Mouse (Mus musculus): Measurements from ENCODE around the gene Becn1.

Becn1 gene

DNA sequence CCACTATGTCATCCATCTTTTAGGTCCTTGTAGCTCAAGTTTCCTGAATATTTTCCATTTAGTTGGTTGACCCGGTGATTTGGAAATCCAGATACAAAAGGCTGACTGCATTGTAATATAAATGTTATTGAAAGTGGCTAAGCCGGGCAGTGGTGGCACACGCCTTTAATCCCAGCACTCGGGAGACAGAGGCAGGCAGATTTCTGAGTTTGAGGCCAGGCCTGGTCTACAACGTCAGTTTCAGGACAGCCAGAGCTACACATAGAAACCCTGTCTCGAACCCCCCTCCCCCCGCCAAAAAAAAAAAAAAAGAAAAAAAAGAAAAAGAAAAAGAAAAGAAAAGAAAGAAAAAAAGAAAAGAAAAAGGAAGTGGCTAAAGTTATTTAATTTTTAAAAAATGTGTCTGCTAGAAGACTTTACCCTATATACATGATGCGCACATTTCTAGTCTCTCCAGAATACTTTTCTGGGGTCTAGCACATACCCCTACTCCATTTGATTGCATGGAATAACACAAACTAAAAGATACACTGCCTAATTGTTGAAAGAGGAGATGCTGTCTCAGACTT, 13.1 kb upstream of the Becn1 start:
- no peak for DNase-seq

DNA sequence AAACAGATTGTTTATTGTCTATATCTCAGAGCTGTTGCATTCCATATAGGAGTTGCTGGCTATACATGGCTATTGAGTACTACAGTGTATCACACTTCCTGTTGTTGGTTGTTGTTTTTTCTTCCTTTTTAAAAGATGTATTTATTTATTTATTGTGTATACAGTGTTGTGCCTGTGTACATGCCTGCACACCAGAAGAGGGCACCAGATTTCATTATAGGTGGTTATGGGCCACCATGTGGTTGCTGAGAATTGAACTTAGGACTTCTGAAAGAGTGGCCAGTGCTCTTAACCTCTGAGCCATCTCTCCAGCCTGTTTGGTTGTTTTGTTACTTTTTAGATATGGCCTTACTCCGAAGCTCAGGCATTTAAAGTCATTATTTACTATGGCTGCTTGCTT, 12.5 kb upstream of the Becn1 start:
- DNase-seq = no peak

DNA sequence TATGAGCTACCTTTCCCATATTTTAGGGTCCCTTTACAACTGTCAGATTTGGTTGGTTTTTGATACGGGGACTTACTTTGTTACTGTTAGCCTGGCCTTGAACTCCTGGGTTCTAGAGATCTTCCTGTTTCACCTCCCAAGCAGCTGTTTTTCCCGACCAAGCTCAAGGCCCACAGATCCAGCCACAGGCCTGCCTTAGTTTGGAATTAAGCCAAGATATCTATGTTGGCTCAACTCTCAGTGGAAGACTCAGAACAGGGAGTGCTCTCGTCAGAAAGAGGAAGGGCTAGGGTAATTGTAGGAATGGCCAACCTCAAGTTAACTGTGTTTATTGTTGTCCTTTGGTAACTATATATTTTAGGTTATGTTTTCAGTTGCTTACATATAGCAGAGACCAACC, 10.1 kb upstream of the Becn1 start:
- no peak for DNase-seq

- DNase-seq = no peak
Measured at GRCm38 (mm10) chr11:101311083-101311482, 9.0 kb upstream of the Becn1 start.

GRCm38 (mm10) chr11:101307744-101308143, 5.7 kb upstream of the Becn1 start:
- no peak for DNase-seq

GRCm38 (mm10) chr11:101301299-101302003, 635 bp downstream of the Becn1 start:
- no peak for DNase-seq

DNA sequence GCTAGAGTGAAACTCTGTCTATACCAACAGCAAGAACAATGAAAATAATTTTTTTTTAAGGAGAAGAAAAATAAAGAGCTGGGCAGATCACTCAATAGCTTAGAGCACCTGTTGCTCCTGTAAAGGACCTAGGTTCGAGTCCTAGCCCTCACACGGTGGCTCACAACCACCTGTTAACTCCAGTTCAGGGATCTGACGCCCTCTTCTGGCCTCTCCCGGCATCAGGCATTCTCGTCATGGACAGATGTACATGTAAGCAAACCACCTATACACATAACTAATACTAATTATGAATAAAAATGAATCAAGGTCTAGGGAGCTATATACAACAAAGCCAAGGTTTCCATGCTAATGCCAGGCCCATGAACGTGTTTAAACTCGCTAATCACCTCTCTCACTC, 1.2 kb downstream of the Becn1 start:
- no peak for DNase-seq

DNA sequence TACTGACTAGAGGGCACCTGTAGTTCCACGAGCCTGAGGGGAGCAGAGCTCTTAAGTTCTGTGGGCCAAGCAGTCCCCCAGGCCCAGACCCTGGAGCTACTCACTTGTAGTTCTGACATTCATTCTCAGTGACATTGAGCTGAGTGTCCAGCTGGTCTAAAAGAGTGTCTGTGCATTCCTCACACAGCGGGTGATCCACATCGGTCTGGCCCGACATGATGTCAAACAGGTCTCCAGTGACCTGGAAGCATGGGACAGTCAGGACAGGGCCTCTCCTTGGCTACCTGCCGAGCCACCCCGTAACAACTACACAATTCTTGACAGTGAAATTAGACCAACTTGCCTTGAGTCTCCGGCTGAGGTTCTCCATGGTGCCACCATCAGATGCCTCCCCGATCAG, 6.9 kb downstream of the Becn1 start:
- no peak for DNase-seq

DNA sequence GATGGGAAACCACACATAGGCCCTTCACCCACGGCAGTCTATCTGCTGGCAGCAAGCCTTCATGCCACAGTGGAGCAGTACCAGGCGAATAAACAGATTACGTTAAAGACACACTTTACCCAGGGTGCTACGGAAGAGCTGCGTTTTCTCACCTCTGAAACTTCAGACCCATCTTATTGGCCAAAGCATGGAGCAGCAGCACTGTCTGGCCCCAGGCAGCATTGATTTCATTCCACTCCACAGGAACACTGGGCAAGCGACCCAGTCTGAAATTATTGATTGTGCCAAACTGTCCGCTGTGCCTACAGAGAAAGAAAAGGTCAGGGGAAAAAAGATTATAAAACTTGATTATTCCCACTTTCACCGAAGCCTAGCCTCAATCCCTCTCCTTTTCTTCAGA, 10.9 kb downstream of the Becn1 start:
- no peak for DNase-seq

DNA sequence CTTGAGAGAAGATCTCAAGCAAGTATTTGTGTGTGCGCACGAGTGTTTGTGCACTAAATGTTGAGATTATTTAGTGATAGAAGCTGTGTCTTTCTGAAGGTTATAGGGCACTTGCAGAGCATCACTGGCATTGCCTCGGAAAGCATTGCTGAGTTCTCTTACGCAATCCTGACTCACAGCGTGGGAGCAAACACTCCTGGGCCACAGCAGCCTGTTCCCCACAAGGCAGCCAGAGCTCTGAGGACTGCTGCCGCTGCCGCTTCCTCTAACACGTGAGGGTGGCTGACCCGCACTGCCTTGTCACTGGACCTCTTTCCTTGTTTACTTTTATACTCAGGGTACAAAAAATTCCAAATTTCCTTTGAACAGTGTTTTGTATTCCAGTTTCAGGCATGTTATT, 14.8 kb downstream of the Becn1 start:
- DNase-seq = no peak

DNA sequence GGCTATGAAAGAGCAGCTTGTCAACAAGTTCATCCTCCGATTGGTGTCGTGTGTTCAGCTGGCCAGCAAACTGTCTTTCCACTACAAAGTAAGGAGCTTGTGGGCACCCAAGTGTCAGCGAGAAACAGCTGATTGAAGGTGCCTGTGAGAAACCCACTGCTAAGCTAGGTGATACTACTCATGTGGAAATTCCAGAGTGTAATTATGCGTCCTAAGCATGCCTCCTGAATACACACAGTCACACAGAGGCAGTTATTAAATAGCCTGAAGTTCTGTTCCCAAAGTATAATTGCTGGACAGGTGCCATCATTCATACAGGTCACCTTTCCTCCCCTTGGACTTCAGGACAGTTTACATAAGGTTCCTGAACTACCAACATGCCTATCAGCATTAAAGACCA, 18.3 kb downstream of the Becn1 start:
- DNase-seq = peak; percentile 57

DNA sequence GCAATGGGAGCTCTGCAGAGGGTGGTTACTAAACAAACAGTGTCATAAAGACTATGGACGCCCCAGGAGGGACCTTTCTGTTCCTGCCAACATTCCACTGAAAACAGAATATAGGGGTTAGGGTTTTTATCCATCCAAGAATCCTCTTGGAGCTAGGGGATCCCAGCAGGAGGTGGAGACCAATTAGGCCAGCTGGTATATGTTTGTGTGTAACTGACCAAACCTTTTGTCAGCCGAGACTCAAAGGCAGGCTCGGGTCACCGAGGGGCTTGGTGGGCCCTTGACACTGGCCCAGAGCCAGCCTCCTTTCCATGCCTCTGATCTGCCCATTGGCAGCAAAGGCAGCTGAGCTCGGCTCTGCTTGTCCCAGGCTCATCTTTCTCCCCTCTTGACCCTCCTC, 19.2 kb downstream of the Becn1 start:
- DNase-seq = no peak

DNA sequence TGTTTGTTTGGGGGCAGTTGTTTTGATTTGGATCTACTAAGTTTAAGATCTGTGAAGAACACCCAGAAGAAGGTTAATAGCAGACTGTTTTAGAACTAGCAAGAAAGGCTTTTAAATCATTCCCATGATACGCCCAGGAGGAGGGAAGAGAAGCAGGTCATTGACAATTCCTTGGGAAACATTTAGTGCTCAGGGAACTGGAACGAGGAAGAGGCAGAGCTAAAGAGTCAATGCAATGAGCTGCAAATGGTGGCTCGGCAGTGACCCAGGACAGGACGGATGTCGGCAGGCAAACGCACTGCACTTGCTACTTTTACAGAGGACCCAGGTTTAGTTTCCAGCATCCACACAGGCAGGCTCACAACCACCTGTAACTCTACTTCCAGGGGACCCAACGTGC, 21.2 kb downstream of the Becn1 start:
- peak; percentile 29 for DNase-seq

- no peak for DNase-seq
Measured at GRCm38 (mm10) chr11:101279193-101279569, 22.9 kb downstream of the Becn1 start.

DNA sequence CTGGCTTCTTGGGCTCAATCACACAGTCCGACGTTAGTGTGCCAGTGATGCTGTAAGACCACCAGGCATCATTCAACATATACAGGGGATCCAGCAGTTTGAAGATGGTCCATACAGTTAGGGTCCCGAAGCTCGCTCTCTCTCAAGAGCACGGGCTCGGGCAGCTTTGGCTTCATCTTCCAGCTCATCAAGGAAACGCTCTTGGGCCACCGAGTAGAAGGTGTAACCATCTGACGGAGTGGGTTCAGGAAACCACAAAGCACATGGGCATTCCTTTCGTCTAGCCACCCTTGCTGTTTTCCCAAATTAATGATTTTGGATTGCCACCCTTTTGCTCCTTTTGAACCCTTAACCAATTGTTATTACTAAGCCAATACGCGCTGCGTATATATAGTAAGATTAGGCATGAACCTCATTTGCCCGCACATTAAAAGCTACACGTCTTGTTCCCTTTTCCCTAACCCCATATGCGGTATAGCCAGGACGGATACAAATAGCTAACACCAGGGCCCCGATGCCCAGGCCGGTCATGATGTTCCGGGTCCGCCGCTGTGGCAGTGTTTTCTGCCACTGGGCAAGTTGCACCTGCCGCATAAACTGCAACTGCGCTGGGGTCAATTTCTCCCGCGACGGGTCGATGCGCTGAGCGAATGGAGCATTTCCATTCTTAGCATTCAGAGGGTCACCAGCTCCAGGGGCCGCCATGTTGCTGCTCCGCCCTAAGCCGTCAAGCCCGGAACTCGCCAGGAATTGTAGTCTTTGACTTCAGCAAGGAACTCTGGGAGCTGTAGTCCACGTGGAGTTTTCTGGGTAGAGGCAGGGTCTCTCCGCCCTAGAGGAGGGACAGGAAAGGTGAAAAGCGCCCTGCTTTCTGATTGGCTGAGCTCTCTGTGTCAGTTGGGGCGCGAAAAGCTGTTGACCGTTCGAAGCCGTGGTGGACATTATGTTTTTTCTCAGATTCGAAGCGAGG, 23.6 kb downstream of the Becn1 start, which contains the start of the genes Cntd1 and Coa3:
Gene Cntd1 (plus strand): TSS at position 790 of the 970 bp plus-strand sequence.
Gene Coa3 (minus strand): TSS at position 892 of the 970 bp plus-strand sequence.
- DNase-seq = peak; percentile 88

DNA sequence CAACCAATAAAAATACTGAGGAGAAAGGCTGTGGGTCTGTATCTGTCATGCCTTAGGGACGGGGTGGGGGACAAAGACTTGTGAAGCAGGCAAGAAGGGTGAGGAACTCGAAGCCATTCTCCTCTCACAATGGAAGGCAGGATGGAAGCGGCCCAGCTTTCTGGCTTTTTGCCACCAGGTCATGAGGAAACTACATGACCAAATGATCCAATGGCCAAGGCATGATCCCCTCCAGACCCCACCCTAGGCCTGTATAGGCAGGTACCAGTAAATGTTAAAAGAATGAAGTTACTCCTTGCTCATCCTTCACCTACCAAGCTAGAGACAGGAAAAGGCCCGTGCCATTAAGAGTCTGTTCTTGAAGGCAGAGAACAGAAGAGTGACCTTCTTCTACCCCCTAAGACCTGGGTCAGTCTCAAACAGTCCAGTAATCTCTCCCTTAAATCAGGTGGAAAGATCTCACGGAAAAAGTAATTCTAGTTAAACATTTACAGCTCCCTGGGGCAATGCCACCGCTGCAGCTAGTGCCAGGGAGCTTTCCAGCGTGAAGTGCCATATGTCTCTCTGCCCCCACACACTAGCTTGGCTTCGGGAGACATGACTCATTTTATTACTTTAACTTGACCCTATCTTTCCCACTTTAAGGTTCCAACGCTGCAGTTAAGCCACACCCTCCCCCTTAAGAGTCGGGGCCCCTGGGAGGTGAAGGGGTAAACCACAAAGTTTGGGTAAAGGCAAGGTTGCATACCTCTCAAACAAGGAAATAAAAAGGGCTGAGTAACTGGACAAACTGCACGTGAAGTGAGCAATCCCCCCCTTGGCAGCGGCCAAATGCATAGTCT, 24.5 kb downstream of the Becn1 start:
- DNase-seq = peak; percentile 80

DNA sequence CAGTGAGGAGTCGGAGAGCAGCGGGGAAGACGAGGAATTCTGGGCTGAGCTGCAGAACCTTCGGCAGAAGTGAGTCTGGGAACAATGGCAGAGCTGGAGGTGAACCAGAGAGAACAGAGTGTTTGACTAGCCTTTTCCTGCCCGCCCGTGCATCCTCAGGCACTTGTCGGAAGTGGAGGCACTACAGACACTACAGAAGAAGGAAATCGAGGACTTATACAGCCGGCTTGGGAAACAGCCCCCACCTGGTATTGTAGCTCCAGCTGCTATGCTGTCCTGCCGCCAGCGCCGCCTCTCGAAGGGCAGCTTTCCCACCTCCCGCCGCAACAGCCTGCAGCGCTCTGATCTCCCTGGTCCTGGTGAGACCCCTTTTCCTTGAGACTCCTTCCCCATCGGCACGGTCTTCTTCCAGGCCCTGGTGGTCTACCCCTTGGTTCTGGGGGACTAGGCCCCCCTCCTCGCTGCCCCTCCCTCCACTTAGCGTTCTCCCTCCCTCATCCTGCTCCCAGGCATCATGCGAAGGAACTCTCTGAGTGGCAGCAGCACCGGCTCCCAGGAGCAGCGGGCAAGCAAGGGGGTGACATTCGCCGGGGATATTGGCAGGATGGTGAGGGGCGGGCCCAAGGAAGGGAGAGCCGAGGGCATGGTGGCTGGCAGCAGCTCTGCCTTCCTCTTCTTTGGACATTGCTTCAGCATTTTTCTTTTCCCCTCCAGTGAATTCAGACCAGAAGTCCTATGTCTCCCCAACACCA, 25.6 kb downstream of the Becn1 start:
- DNase-seq = peak; percentile 49

DNA sequence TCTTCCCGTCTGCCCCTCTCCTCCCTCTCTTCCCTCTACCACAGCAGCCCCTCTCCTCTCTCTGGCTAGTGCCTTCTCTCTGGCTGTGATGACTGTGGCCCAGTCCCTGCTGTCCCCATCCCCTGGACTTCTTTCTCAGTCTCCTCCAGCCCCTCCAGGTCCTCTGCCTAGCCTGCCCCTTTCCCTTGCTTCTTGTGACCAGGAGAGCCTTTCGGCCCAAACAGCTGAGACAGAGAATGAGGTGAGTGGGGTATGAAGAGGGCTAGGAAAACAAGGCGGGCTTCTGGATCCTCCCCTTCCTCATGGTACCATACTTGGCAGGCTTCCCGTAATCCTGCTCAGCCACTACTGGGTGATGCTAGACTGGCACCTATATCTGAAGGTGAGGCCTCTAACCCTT, 26.8 kb downstream of the Becn1 start:
- no peak for DNase-seq

DNA sequence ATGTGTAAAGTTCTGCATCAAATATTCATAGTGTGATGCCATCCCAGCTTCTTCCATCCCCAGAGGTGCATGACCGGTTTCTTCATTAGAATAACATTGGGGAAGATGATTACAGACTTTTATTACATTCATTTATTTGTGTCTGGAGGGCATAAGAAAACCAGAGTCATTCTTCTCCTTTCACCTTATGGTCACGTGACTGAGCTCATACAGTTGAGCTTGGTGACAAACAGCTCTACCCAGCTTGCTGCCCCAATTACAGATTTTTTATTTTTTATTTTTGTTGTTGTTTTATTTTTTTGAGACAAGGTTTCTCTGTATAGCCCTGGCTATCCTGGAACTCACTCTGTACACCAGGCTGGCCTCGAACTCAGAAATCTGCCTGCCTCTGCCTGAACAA, 29.6 kb downstream of the Becn1 start:
- no peak for DNase-seq

DNA sequence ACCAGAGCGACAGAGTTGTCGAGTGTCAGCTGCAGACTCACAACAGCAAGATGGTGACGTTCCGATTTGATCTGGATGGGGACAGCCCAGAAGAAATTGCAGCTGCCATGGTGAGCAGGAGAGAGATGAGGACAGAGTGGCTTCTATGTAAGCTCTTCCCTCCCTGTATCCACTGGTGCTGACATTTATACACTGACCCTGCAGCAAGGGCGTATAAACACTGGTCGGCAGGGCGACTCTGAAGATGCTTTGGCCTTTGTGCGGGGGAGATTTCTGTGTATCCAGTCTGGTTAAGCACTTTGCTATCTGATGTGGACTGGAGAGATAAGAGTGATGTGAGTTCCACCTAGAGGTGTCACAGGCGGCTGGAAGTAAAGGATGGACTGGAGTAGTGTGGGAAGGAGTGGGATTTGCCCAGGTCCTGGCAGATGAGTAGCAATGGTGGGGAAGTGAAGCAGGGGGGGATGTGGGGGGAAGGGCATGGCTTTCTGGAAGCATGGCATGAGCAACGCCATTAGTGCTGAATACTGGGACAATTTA, 32.4 kb downstream of the Becn1 start:
- DNase-seq = no peak

- no peak for DNase-seq
Measured at GRCm38 (mm10) chr11:101265906-101266305, 36.2 kb downstream of the Becn1 start.

Measured in kidney, adult 18-20 months (tissue).